Mouse (Mus musculus): Measurements from ENCODE around the gene Gm21981.

The Gm21981 gene

GRCm38 (mm10) chr17:47694442-47694502 lies at the start of gene Gm21981:
TSS of gene Gm21981 (minus strand) at chr17:47694455.
- DNase-seq: no peak

- DNase-seq: peak in 1 of 2 experiments; percentile 31
Measured at GRCm38 (mm10) chr17:47742991-47743734, 48.9 kb upstream of the Gm21981 start.

GRCm38 (mm10) chr17:47740186-47740585 lies 45.9 kb upstream of the Gm21981 start:
- no peak for DNase-seq

GRCm38 (mm10) chr17:47738879-47739798 lies 44.9 kb upstream of the Gm21981 start:
- DNase-seq: no peak

GRCm38 (mm10) chr17:47738066-47738878 lies 44.0 kb upstream of the Gm21981 start:
- DNase-seq: peak; percentile 59 to 74

- DNase-seq: peak; percentile 87 to 89
Measured at GRCm38 (mm10) chr17:47737271-47738065, 43.2 kb upstream of the Gm21981 start.

GRCm38 (mm10) chr17:47736856-47737255 lies 42.6 kb upstream of the Gm21981 start, which contains the start of gene Tfeb:
TSS of gene Tfeb (plus strand) at chr17:47737030.
- peak; percentile 98 to 99 for DNase-seq

- no peak for DNase-seq
Measured at GRCm38 (mm10) chr17:47735553-47736100, 41.4 kb upstream of the Gm21981 start.

GRCm38 (mm10) chr17:47730633-47731575 lies 36.6 kb upstream of the Gm21981 start:
- no peak for DNase-seq

- no peak for DNase-seq
Measured at GRCm38 (mm10) chr17:47726566-47726965, 32.3 kb upstream of the Gm21981 start, which contains the start of gene Pgc. TSS of gene Pgc (plus strand) at chr17:47726842.

- no peak for DNase-seq
Measured at GRCm38 (mm10) chr17:47721183-47721582, 26.9 kb upstream of the Gm21981 start.

GRCm38 (mm10) chr17:47715037-47715436 lies 20.8 kb upstream of the Gm21981 start:
- no peak for DNase-seq

- DNase-seq: no peak
Measured at GRCm38 (mm10) chr17:47712889-47713571, 18.8 kb upstream of the Gm21981 start.

- no peak for DNase-seq
Measured at GRCm38 (mm10) chr17:47711883-47712282, 17.6 kb upstream of the Gm21981 start.

- no peak for DNase-seq
Measured at GRCm38 (mm10) chr17:47710036-47710435, 15.8 kb upstream of the Gm21981 start.

- DNase-seq: no peak
Measured at GRCm38 (mm10) chr17:47708972-47709371, 14.7 kb upstream of the Gm21981 start.

- DNase-seq: no peak
Measured at GRCm38 (mm10) chr17:47707961-47708360, 13.7 kb upstream of the Gm21981 start.

- no peak for DNase-seq
Measured at GRCm38 (mm10) chr17:47706196-47706595, 11.9 kb upstream of the Gm21981 start.

GRCm38 (mm10) chr17:47704692-47705091 lies 10.4 kb upstream of the Gm21981 start:
- no peak for DNase-seq

GRCm38 (mm10) chr17:47703556-47703955 lies 9.3 kb upstream of the Gm21981 start:
- DNase-seq: no peak
